Mouse (Mus musculus): ENCODE measurements around the gene Abcb1a.
"Not testable (repeated sequence)": the region's sequence is repeated elsewhere in the genome, so short reads cannot be mapped to it uniquely, and the experiment has no call there.

The Abcb1a gene

GRCm38 (mm10) chr5:8722867-8723266 lies 63.0 kb downstream of the Abcb1a start:
- DNase-seq (ENCODE audit: extremely low spot score, low spot score) = no peak

GRCm38 (mm10) chr5:8727760-8728159 lies 67.9 kb downstream of the Abcb1a start:
- DNase-seq (ENCODE audit: extremely low spot score, low spot score) = no peak

- DNase-seq (ENCODE audit: extremely low spot score, low spot score) = no peak
Measured at GRCm38 (mm10) chr5:8732639-8733038, 72.8 kb downstream of the Abcb1a start.

DNA sequence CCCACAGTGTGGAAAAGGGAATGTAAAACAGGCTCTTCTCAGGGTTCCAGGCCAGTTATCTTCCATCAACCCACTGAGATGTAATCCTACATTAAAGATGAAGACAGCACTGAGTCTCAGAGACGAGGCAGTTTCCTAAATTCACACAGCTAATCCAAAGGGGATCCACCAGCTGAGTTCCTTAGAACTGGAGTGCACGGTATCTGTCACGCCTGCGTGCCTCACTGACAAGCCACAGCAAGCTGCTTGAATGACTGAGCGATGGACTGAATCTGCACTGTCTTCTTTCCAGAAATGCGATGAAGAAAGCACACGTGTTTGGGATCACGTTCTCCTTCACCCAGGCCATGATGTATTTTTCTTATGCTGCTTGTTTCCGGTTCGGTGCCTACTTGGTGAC lies 73.4 kb downstream of the Abcb1a start:
- not testable (repeated sequence) for DNase-seq (ENCODE audit: extremely low spot score, low spot score)

- no peak for DNase-seq (ENCODE audit: extremely low spot score, low spot score)
Measured at GRCm38 (mm10) chr5:8736389-8736788, 76.5 kb downstream of the Abcb1a start.

GRCm38 (mm10) chr5:8737062-8737461 lies 77.2 kb downstream of the Abcb1a start:
- DNase-seq (ENCODE audit: extremely low spot score, low spot score) = no peak

DNA sequence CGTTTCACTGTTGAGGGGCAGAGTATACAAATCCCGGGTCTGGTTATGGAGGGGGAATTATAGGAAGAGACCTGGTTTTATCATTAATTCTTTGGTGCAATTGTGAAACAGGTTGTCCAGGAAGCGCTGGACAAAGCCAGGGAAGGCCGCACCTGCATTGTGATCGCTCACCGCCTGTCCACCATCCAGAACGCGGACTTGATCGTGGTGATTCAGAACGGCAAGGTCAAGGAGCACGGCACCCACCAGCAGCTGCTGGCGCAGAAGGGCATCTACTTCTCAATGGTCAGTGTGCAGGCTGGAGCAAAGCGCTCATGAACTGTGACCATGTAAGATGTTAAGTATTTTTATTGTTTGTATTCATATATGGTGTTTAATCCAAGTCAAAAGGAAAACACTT lies 87.4 kb downstream of the Abcb1a start:
- DNase-seq (ENCODE audit: extremely low spot score, low spot score) = not testable (repeated sequence)

- DNase-seq (ENCODE audit: extremely low spot score, low spot score) = no peak
Measured at GRCm38 (mm10) chr5:8772866-8773265, 113.0 kb downstream of the Abcb1a start.

GRCm38 (mm10) chr5:8778311-8778710 lies 118.4 kb downstream of the Abcb1a start:
- no peak for DNase-seq (ENCODE audit: extremely low spot score, low spot score)

- no peak for DNase-seq (ENCODE audit: extremely low spot score, low spot score)
Measured at GRCm38 (mm10) chr5:8778751-8779150, 118.9 kb downstream of the Abcb1a start.

DNA sequence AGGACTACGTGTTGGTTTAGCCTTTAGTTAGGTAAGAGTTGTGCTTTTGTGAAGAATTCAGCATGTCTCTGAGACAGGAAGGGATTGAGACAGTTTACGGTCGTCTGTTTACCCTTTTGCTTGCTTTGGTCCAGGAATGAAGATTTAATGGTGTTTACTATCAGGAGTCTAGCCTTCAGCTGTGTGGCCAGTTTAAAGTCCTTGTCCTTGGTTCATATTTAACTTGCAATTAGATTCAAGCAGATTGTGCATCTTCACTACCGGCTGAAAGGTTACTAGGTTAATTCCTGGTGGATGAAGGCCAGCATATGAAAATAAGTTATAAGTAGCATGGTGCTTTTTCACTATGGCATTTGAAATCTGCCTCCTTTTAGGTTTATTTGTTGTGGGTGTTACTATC lies 132.4 kb downstream of the Abcb1a start:
- DNase-seq (ENCODE audit: extremely low spot score, low spot score) = no peak
